Mouse (Mus musculus) G1E (cell line): Measurements from ENCODE around the gene Col26a1.

ENCODE experiments used
- CTCF ChIP-seq: IDR thresholded peaks from 2 replicates; pipeline ENCODE4 v1.5.1; 2012; ENCODE audit warnings: low read depth, low read length, inconsistent platforms, mixed read lengths
- GATA1 ChIP-seq: IDR thresholded peaks from 2 replicates; pipeline ENCODE4 v1.6.1; 2012; ENCODE audit warnings: borderline replicate concordance, low read length, inconsistent platforms, mixed read lengths
- GATA2 ChIP-seq: IDR thresholded peaks from 2 replicates; pipeline ENCODE4 v1.6.1; 2012; ENCODE audit warnings: low read depth, low read length, inconsistent platforms, borderline replicate concordance

GRCm38 (mm10) chr5:136791204-136791603, 91.8 kb downstream of the Col26a1 start:
- TF ChIP-seq CTCF, result no peak
- TF ChIP-seq GATA1, result no peak
- TF ChIP-seq GATA2, result no peak
